ENCODE assay signal across 17 mouse cellular contexts in genomic region chr16:10780631-10781120, GRCm38 (mm10). TPM values are rescaled to one million over a fixed set of nuclear protein-coding genes. Genes with fewer than 3 reads are reported as not detected.
A peak's percentile ranks its signal among the peaks of the same experiment; 100 is the strongest.
DNase-seq lines count a peak whose midpoint lies in the region; ATAC-seq lines count a peak whose summit lies in the region.
"Had no signal": no experiment of that assay in that cellular context is flagged by ENCODE, and none has a peak within 500 bp of the region (broad histone marks: within the 10 kb centered on the region; RNA-seq: fewer than 3 reads in every experiment).

No protein-coding gene starts in this region.

- peaks cover 32% of the 10 kb centered on the region for H3K4me1 ChIP-seq in lung, embryonic 16.5 days (replicated peaks; ENCODE audit: control insufficient read depth, insufficient read depth, low read length)
- peaks cover 43% of the 10 kb centered on the region for H3K4me1 ChIP-seq in limb, embryonic 13.5 days

- WGBS in lung, embryonic 16.5 days = 73% methylated on average over 5 of the region's 5 CpGs
- 52% methylated on average over 5 of the region's 5 CpGs for WGBS in limb, embryonic 13.5 days

- DNase-seq in heart, adult 11 months = peak; percentile 86
- no peak for DNase-seq in heart, adult 9 months (ENCODE audit: low spot score in 2 of 2)
- DNase-seq in lung, postnatal 4 days = no peak
- peak; percentile 62 for DNase-seq in thymus, postnatal 4 days
- no peak for DNase-seq in urinary bladder, postnatal 14 days (ENCODE audit: low spot score)
- DNase-seq in adrenal gland, adult (ENCODE audit: inconsistent age in 2 of 2, low spot score in 1 of 2) = no peak
- DNase-seq: gastrocnemius, postnatal 25 days; kidney, postnatal 36 days; liver; right cerebral cortex, adult 18-20 months had no signal

- H3K4me2 ChIP-seq in lung, embryonic 16.5 days (ENCODE audit: low read depth, low read length) = no peak overlapping the region
- H3K4me2 ChIP-seq in limb, embryonic 13.5 days (replicated peaks) = peak overlapping the region; percentile 19; the same call in 1 of the 2 replicates
- H3K4me2 ChIP-seq: hindbrain, embryonic 12.5 days had no signal

- H3K27me3 ChIP-seq in lung, embryonic 16.5 days (ENCODE audit: control insufficient read depth, insufficient read depth, low read depth, low read length) = no peaks in the 10 kb centered on the region
- no peaks in the 10 kb centered on the region for H3K27me3 ChIP-seq in limb, embryonic 13.5 days
- H3K27me3 ChIP-seq: lung, embryonic 15.5 days had no signal

- no peaks in the 10 kb centered on the region for H3K9me3 ChIP-seq in lung, embryonic 16.5 days (ENCODE audit: control insufficient read depth, low read length)
- no peaks in the 10 kb centered on the region for H3K9me3 ChIP-seq in limb, embryonic 13.5 days
- H3K9me3 ChIP-seq: hindbrain, embryonic 12.5 days; lung, embryonic 15.5 days had no signal

- ATAC-seq in lung, embryonic 16.5 days (ENCODE audit: low read depth) = no peak
- ATAC-seq in limb, embryonic 13.5 days (ENCODE audit: low FRiP score, low read depth) = no peak
- ATAC-seq: intestine, embryonic 16.5 days had no signal

- H3K27ac ChIP-seq in lung, embryonic 16.5 days (ENCODE audit: low read length) = peak overlapping the region; percentile 0; the same call in 1 of the 2 replicates
- H3K27ac ChIP-seq in limb, embryonic 13.5 days = peak overlapping the region; percentile 52
- H3K27ac ChIP-seq: hindbrain, embryonic 12.5 days had no signal

- no peak overlapping the region for H3K4me3 ChIP-seq in lung, embryonic 16.5 days (ENCODE audit: low read length)
- H3K4me3 ChIP-seq in limb, embryonic 13.5 days = no peak overlapping the region
- H3K4me3 ChIP-seq: hindbrain, embryonic 12.5 days; lung, embryonic 15.5 days had no signal

- H3K36me3 ChIP-seq in lung, embryonic 16.5 days (ENCODE audit: control insufficient read depth, insufficient read depth, low read length) = no peaks in the 10 kb centered on the region
- H3K36me3 ChIP-seq in limb, embryonic 13.5 days = 0 out of 2 replicates have a peak, but pooled peaks cover 5% of the 10 kb centered on the region
- H3K36me3 ChIP-seq: hindbrain, embryonic 12.5 days; lung, embryonic 15.5 days had no signal

- H3K9ac ChIP-seq in lung, embryonic 16.5 days (ENCODE audit: low read length) = 0 out of 2 replicates have a peak overlapping the region, but pooled peaks have one; percentile 24
- H3K9ac ChIP-seq in limb, embryonic 13.5 days = peak overlapping the region; percentile 39; the same call in 1 of the 2 replicates
- H3K9ac ChIP-seq: hindbrain, embryonic 12.5 days; lung, embryonic 15.5 days had no signal

RNA-seq across cellular contexts. Expression of gene Socs1, which starts 4.7 kb away (rescaled TPM):
- 6.8 and 8.7 TPM in 2 replicates for polyA plus RNA-seq in lung, embryonic 16.5 days (2015; fragmentation: Nextera tagmentation; extraction: Ambion mirVana)
- polyA plus RNA-seq in limb, embryonic 13.5 days (2015; fragmentation: Nextera tagmentation; extraction: Ambion mirVana) = 15.3 and 15.5 TPM in 2 replicates

RNA-seq across cellular contexts. Expression of gene Tnp2, which starts 7.8 kb away (rescaled TPM):
- not detected in 2 replicates for polyA plus RNA-seq in lung, embryonic 16.5 days (2015; fragmentation: Nextera tagmentation; extraction: Ambion mirVana)
- polyA plus RNA-seq in limb, embryonic 13.5 days (2015; fragmentation: Nextera tagmentation; extraction: Ambion mirVana) = not detected in 2 replicates
- polyA plus RNA-seq: frontal cortex, adult 2 months; hindbrain, embryonic 12.5 days; intestine, embryonic 16.5 days; lung, embryonic 15.5 days had no signal

RNA-seq across cellular contexts. Expression of gene Prm3, which starts 10.0 kb away (rescaled TPM):
- polyA plus RNA-seq in lung, embryonic 16.5 days (2015; fragmentation: Nextera tagmentation; extraction: Ambion mirVana) = not detected in 2 replicates
- not detected in 2 replicates for polyA plus RNA-seq in limb, embryonic 13.5 days (2015; fragmentation: Nextera tagmentation; extraction: Ambion mirVana)
- polyA plus RNA-seq: frontal cortex, adult 2 months; hindbrain, embryonic 12.5 days; intestine, embryonic 16.5 days; lung, embryonic 15.5 days; spleen, adult 2 months had no signal

RNA-seq across cellular contexts. Expression of gene Prm2, which starts 15.3 kb away (rescaled TPM):
- polyA plus RNA-seq in lung, embryonic 16.5 days (2015; fragmentation: Nextera tagmentation; extraction: Ambion mirVana) = not detected in 2 replicates
- not detected in 2 replicates for polyA plus RNA-seq in limb, embryonic 13.5 days (2015; fragmentation: Nextera tagmentation; extraction: Ambion mirVana)
- polyA plus RNA-seq: frontal cortex, adult 2 months; hindbrain, embryonic 12.5 days; intestine, embryonic 16.5 days; lung, embryonic 15.5 days; spleen, adult 2 months had no signal

RNA-seq across cellular contexts. Expression of gene Prm1, which starts 25.0 kb away (rescaled TPM):
- not detected in 2 replicates for polyA plus RNA-seq in lung, embryonic 16.5 days (2015; fragmentation: Nextera tagmentation; extraction: Ambion mirVana)
- 0.49 and 0.83 TPM in 2 replicates for polyA plus RNA-seq in limb, embryonic 13.5 days (2015; fragmentation: Nextera tagmentation; extraction: Ambion mirVana)
- polyA plus RNA-seq: frontal cortex, adult 2 months; hindbrain, embryonic 12.5 days; intestine, embryonic 16.5 days had no signal

Comparison
In these comparisons a context has a peak if more than half of its experiments do, and no peak if none do; other contexts are left out.
1. DNase-seq: peak in heart, adult 11 months (single experiment) and thymus, postnatal 4 days (single experiment); none in heart, adult 9 months (0 of 2), lung, postnatal 4 days (0 of 2), urinary bladder, postnatal 14 days (single experiment) and adrenal gland, adult (0 of 2).